8 mouse cellular contexts compared by ENCODE assay signal in the genomic region with DNA sequence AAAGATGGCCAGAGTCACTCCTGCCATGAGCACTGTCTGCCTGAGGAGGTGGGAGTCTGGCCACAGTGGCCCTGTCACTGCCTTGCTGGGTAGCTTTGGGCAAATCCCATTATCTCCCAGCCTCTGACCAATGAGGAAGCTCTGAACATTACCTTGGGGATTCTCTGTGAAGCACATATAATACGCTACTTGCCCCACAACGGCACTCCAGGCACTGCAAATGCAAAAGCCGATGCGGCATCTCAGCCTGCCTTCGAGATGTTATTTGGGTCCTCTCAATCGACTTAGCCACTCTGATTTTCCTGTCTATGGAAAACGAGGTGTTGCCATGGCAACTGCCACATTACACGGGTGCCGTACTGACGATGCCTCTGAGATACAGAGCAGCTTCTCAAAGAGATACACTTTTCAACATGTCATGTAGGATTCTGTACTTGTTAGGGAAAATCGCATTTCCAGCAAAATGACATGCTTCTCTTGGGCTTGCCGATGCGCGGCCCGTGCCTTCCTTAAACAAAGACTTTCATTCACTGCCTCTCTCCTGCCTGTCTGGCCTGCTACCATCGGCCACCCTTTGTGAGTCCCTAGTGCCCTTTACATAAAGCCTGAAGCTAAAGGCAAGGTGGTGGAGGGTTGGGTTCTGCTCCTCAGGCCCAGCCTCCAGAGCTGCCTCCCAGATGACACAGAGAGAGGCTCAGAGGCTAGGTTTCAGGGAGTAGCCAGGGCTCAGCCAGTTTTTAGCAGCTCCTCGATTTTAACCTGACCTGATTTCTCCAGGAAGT.
DNase-seq lines count a peak whose midpoint lies in the region.

No protein-coding gene starts in this region.

- H3K36me3 ChIP-seq in heart, embryonic 10.5 days: no peaks in the 10 kb centered on the region
- no peaks in the 10 kb centered on the region for H3K36me3 ChIP-seq in hindbrain, embryonic 10.5 days

- H3K27me3 ChIP-seq in heart, embryonic 10.5 days (ENCODE audit: insufficient read depth, poor library complexity, severe bottlenecking): peaks cover 13% of the 10 kb centered on the region; the same call in 1 of the 2 replicates
- 0 out of 2 replicates have a peak, but pooled peaks cover 4% of the 10 kb centered on the region for H3K27me3 ChIP-seq in hindbrain, embryonic 10.5 days (ENCODE audit: insufficient read depth, poor library complexity, severe bottlenecking)

- H3K4me1 ChIP-seq in heart, embryonic 10.5 days: 0 out of 2 replicates have a peak, but pooled peaks cover 3% of the 10 kb centered on the region
- H3K4me1 ChIP-seq in hindbrain, embryonic 10.5 days (replicated peaks): peaks cover 43% of the 10 kb centered on the region

- H3K27ac ChIP-seq in heart, embryonic 10.5 days: peak overlapping the region; percentile 13; the same call in 1 of the 2 replicates
- peak overlapping the region; percentile 87 for H3K27ac ChIP-seq in hindbrain, embryonic 10.5 days

- no peak for DNase-seq in heart, embryonic 10.5 days (ENCODE audit: low spot score)
- no peak for DNase-seq in heart, postnatal 14 days
- peak; percentile 61 for DNase-seq in hindbrain, embryonic 10.5 days (ENCODE audit: low spot score)
- DNase-seq in left cerebral cortex, postnatal 4 days: peak; percentile 73
- peak; percentile 81 to 92 for DNase-seq in right cerebral cortex, adult 2 months (ENCODE audit: low spot score in 2 of 2)
- DNase-seq in heart, adult 18-20 months: no peak
- no peak for DNase-seq in urinary bladder, adult 18-20 months (ENCODE audit: low spot score in 2 of 2)
- no peak for DNase-seq in kidney, adult 11 months

- H3K4me3 ChIP-seq in heart, embryonic 10.5 days: no peak overlapping the region
- no peak overlapping the region for H3K4me3 ChIP-seq in hindbrain, embryonic 10.5 days

- intact Hi-C loops in heart, postnatal 14 days (cut with DNase I): no loop called here
- intact Hi-C loops in left cerebral cortex, postnatal 4 days (cut with DNase I): no loop called here

- WGBS in heart, embryonic 10.5 days: 68% methylated on average over 17 of the region's 17 CpGs
- 40% methylated on average over 17 of the region's 17 CpGs for WGBS in hindbrain, embryonic 10.5 days

- no peaks in the 10 kb centered on the region for H3K9me3 ChIP-seq in heart, embryonic 10.5 days
- no peaks in the 10 kb centered on the region for H3K9me3 ChIP-seq in hindbrain, embryonic 10.5 days

Comparison
In these comparisons a context has a peak if more than half of its experiments do, and no peak if none do; other contexts are left out.
1. DNase-seq: peak in hindbrain, embryonic 10.5 days (single experiment), left cerebral cortex, postnatal 4 days (single experiment) and right cerebral cortex, adult 2 months (2 of 2); none in heart, embryonic 10.5 days (single experiment), heart, postnatal 14 days (0 of 2), heart, adult 18-20 months (0 of 2), urinary bladder, adult 18-20 months (0 of 2) and kidney, adult 11 months (single experiment).